Mouse (Mus musculus) G1E-ER4 (cell line): ENCODE measurements at regions not wholly inside any gene's neighbourhood (a gene's known extent, or its start where the extent isn't known, plus 50 kb on each side); places are given as distances from the start of the nearest gene placed in this dataset.

Experiments used
- GATA1 ChIP-seq: IDR thresholded peaks from one replicate; pipeline ENCODE4 v1.8.0; 2012; ENCODE audit warnings: low read length, inconsistent platforms

- TF ChIP-seq GATA1, result no peak
Measured at GRCm38 (mm10) chr2:75569756-75570155, 89.3 kb upstream of the Hnrnpa3 start.

GRCm38 (mm10) chr2:75570246-75570645 is 88.8 kb upstream of the Hnrnpa3 start:
- TF ChIP-seq GATA1, result no peak

GRCm38 (mm10) chr2:75584975-75585374 is 74.1 kb upstream of the Hnrnpa3 start:
- no peak for TF ChIP-seq GATA1

- TF ChIP-seq GATA1, result no peak
Measured at GRCm38 (mm10) chr2:75588572-75588971, 70.5 kb upstream of the Hnrnpa3 start.

- TF ChIP-seq GATA1, result no peak
Measured at GRCm38 (mm10) chr2:75589452-75589851, 69.6 kb upstream of the Hnrnpa3 start.

GRCm38 (mm10) chr2:75590175-75590574 is 68.9 kb upstream of the Hnrnpa3 start:
- no peak for TF ChIP-seq GATA1

GRCm38 (mm10) chr2:75600511-75600910 is 58.5 kb upstream of the Hnrnpa3 start:
- no peak for TF ChIP-seq GATA1

GRCm38 (mm10) chr2:75603175-75603871 is 55.7 kb upstream of the Hnrnpa3 start:
- TF ChIP-seq GATA1, result no peak

- TF ChIP-seq GATA1, result no peak
Measured at GRCm38 (mm10) chr2:75605634-75606033, 53.4 kb upstream of the Hnrnpa3 start.

- TF ChIP-seq GATA1, result no peak
Measured at GRCm38 (mm10) chr2:75607010-75607915, 51.8 kb upstream of the Hnrnpa3 start.

- no peak for TF ChIP-seq GATA1
Measured at GRCm38 (mm10) chr2:75607958-75608357, 51.1 kb upstream of the Hnrnpa3 start.

- no peak for TF ChIP-seq GATA1
Measured at GRCm38 (mm10) chr2:75608482-75608881, 50.6 kb upstream of the Hnrnpa3 start.

- no peak for TF ChIP-seq GATA1
Measured at GRCm38 (mm10) chr2:75609150-75609946, 49.7 kb upstream of the Hnrnpa3 start.
